ENCODE assay signal across 21 mouse cellular contexts in the genomic region with DNA sequence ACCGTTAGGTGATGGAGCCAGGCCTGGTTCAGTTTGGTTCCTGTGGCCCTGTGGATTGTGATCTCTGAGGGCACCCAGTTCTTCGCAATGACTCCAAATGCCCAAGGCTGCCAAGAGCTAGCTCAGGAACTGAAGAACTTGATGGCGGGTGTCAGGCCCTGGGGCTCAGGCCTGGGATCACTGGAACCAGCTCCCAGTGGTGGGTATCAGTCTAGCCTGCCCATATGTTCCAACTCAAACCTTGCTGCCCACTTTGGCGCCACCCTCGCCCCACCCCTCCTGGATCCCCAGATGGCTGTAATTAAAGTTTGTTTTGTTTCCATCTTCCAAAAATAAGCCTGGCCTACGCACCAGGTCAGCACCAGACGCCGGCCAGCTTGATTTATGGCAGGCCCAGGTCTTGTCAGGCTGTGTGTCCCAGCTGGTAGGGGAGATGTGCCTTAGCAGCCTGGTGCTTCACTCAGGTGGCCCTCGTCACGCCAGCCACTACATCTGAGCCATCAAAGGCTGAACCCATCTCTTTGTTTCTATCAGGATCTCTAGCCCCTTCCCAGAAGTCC. TPM values are rescaled to one million over a fixed set of nuclear protein-coding genes. Genes with fewer than 3 reads are reported as not detected.
A peak's percentile ranks its signal among the peaks of the same experiment; 100 is the strongest.
DNase-seq lines count a peak whose midpoint lies in the region; ATAC-seq lines count a peak whose summit lies in the region.
"Had no signal": no experiment of that assay in that cellular context is flagged by ENCODE, and none has a peak within 500 bp of the region (broad histone marks: within the 10 kb centered on the region; RNA-seq: fewer than 3 reads in every experiment).

No protein-coding gene starts in this region.

- no peak overlapping the region for H3K4me3 ChIP-seq in hindbrain, embryonic 10.5 days
- H3K4me3 ChIP-seq in hindbrain, embryonic 14.5 days (replicated peaks; ENCODE audit: low read length): no peak overlapping the region
- no peak overlapping the region for H3K4me3 ChIP-seq in embryonic facial prominence, embryonic 11.5 days (ENCODE audit: low read depth, low read length)
- H3K4me3 ChIP-seq: heart, embryonic 13.5 days; layer of hippocampus, adult 2 months; neural tube, embryonic 13.5 days had no signal

- no peak overlapping the region for H3K9ac ChIP-seq in hindbrain, embryonic 14.5 days
- H3K9ac ChIP-seq in embryonic facial prominence, embryonic 11.5 days (replicated peaks; ENCODE audit: low read length): 0 out of 2 replicates have a peak overlapping the region, but pooled peaks have one; percentile 6
- H3K9ac ChIP-seq: heart, embryonic 13.5 days; neural tube, embryonic 13.5 days had no signal

- peak overlapping the region; percentile 31; the same call in 1 of the 2 replicates for H3K27ac ChIP-seq in hindbrain, embryonic 10.5 days
- H3K27ac ChIP-seq in hindbrain, embryonic 14.5 days: no peak overlapping the region
- peak overlapping the region; percentile 73 for H3K27ac ChIP-seq in embryonic facial prominence, embryonic 11.5 days (replicated peaks; ENCODE audit: low read depth, low read length)
- H3K27ac ChIP-seq: heart, embryonic 13.5 days; layer of hippocampus, adult 2 months had no signal

- ATAC-seq in hindbrain, embryonic 14.5 days (ENCODE audit: low FRiP score): no peak
- ATAC-seq in embryonic facial prominence, embryonic 11.5 days (replicated peaks; ENCODE audit: insufficient number of reproducible peaks, low FRiP score, low TSS enrichment, low read depth): no peak
- ATAC-seq in granulocyte monocyte progenitor cell, adult 5-6 weeks (replicated peaks; ENCODE audit: poor library complexity, severe bottlenecking): no peak

- no peaks in the 10 kb centered on the region for H3K9me3 ChIP-seq in hindbrain, embryonic 10.5 days
- no peaks in the 10 kb centered on the region for H3K9me3 ChIP-seq in hindbrain, embryonic 14.5 days (ENCODE audit: control insufficient read depth, low read length)
- H3K9me3 ChIP-seq in embryonic facial prominence, embryonic 11.5 days (replicated peaks; ENCODE audit: control insufficient read depth, low read length): no peaks in the 10 kb centered on the region
- H3K9me3 ChIP-seq: G1E; heart, embryonic 13.5 days; neural tube, embryonic 13.5 days had no signal

- intact Hi-C loops in gastrocnemius, postnatal 36 days (cut with DNase I): no loop called here

- H3K36me3 ChIP-seq in hindbrain, embryonic 10.5 days: no peaks in the 10 kb centered on the region
- no peaks in the 10 kb centered on the region for H3K36me3 ChIP-seq in hindbrain, embryonic 14.5 days (replicated peaks; ENCODE audit: control insufficient read depth, insufficient read depth)
- H3K36me3 ChIP-seq in embryonic facial prominence, embryonic 11.5 days (replicated peaks; ENCODE audit: control insufficient read depth, insufficient read depth, low read depth, low read length): no peaks in the 10 kb centered on the region
- H3K36me3 ChIP-seq: G1E; heart, embryonic 13.5 days; neural tube, embryonic 13.5 days had no signal

- H3K4me2 ChIP-seq in hindbrain, embryonic 14.5 days (replicated peaks): no peak overlapping the region
- no peak overlapping the region for H3K4me2 ChIP-seq in embryonic facial prominence, embryonic 11.5 days (ENCODE audit: low read depth, low read length)
- H3K4me2 ChIP-seq: heart, embryonic 13.5 days; neural tube, embryonic 13.5 days had no signal

- WGBS in hindbrain, embryonic 10.5 days: 76% methylated on average over 10 of the region's 10 CpGs
- WGBS in hindbrain, embryonic 14.5 days: 72% methylated on average over 10 of the region's 10 CpGs
- WGBS in embryonic facial prominence, embryonic 11.5 days: 44% methylated on average over 10 of the region's 10 CpGs

- H3K27me3 ChIP-seq in hindbrain, embryonic 10.5 days (ENCODE audit: insufficient read depth, poor library complexity, severe bottlenecking): peaks cover 21% of the 10 kb centered on the region
- H3K27me3 ChIP-seq in hindbrain, embryonic 14.5 days (ENCODE audit: control insufficient read depth, insufficient read depth, low read length): peaks cover 15% of the 10 kb centered on the region
- H3K27me3 ChIP-seq in embryonic facial prominence, embryonic 11.5 days (ENCODE audit: control insufficient read depth, insufficient read depth, low read length): no peaks in the 10 kb centered on the region

- peaks cover 45% of the 10 kb centered on the region for H3K4me1 ChIP-seq in hindbrain, embryonic 10.5 days (replicated peaks)
- no peaks in the 10 kb centered on the region for H3K4me1 ChIP-seq in hindbrain, embryonic 14.5 days (replicated peaks; ENCODE audit: control insufficient read depth, insufficient read depth, low read length)
- peaks cover 8% of the 10 kb centered on the region; the same call in 1 of the 2 replicates for H3K4me1 ChIP-seq in embryonic facial prominence, embryonic 11.5 days (ENCODE audit: control insufficient read depth, insufficient read depth, low read length)
- H3K4me1 ChIP-seq: heart, embryonic 13.5 days had no signal

- DNase-seq in hindbrain, embryonic 10.5 days (ENCODE audit: low spot score): no peak
- DNase-seq in hindbrain, embryonic 14.5 days (ENCODE audit: low spot score): no peak
- peak; percentile 29 for DNase-seq in NIH3T3 (ENCODE audit: low read depth)
- DNase-seq in embryonic facial prominence, embryonic 11.5 days (ENCODE audit: low spot score): peak; percentile 52
- peak; percentile 23 to 39 for DNase-seq in gastrocnemius, postnatal 36 days
- DNase-seq in left cerebral cortex, adult 8-10 months (ENCODE audit: low spot score in 2 of 2): no peak
- DNase-seq in cerebellum, postnatal 14 days: no peak
- DNase-seq: adrenal gland, adult 8-10 months; cerebellum, adult 11 months; heart, adult 11 months; heart, postnatal 4 days; kidney, adult 18-20 months; lung, adult 2 months; lung, postnatal 36 days; thymus, postnatal 4 days had no signal

RNA-seq across cellular contexts. Expression of a gene that starts 6.1 kb away (rescaled TPM):
- polyA plus RNA-seq in hindbrain, embryonic 10.5 days (2016; fragmentation: Nextera tagmentation; extraction: Ambion mirVana): 8.4 and 8.6 TPM in 2 replicates
- polyA plus RNA-seq in hindbrain, embryonic 14.5 days (2014; fragmentation: Nextera tagmentation; extraction: Ambion mirVana): 4.9 and 6.1 TPM in 2 replicates
- polyA plus RNA-seq in embryonic facial prominence, embryonic 11.5 days (2014; fragmentation: Nextera tagmentation; extraction: Ambion mirVana): 0.84 and 1.2 TPM in 2 replicates
- 1 to 10 TPM in 1 of 2 experiments, under 1 TPM in 1; 0.41 to 1.0 TPM for total RNA-seq in gastrocnemius, postnatal 36 days (2021)
- 1 to 10 TPM; 5.7 to 7.5 (median 6.6) TPM for total RNA-seq in left cerebral cortex, adult 8-10 months (2022)
- not detected in 2 replicates for total RNA-seq in granulocyte monocyte progenitor cell, adult 5-6 weeks (2014; fragmentation: Nextera tagmentation)
- not detected in 2 replicates for total RNA-seq in granulocyte monocyte progenitor cell, adult 5-6 weeks (2017)
- total RNA-seq: G1E had no signal
- polyA plus RNA-seq: G1E had no signal

RNA-seq across cellular contexts. Expression of a gene that starts 47.4 kb away (rescaled TPM):
- 0.60 and 2.0 TPM in 2 replicates for polyA plus RNA-seq in hindbrain, embryonic 10.5 days (2016; fragmentation: Nextera tagmentation; extraction: Ambion mirVana)
- polyA plus RNA-seq in hindbrain, embryonic 14.5 days (2014; fragmentation: Nextera tagmentation; extraction: Ambion mirVana): 5.0 and 5.6 TPM in 2 replicates
- polyA plus RNA-seq in embryonic facial prominence, embryonic 11.5 days (2014; fragmentation: Nextera tagmentation; extraction: Ambion mirVana): 0.11 and 0.14 TPM in 2 replicates
- total RNA-seq in gastrocnemius, postnatal 36 days (2021): not detected
- total RNA-seq in left cerebral cortex, adult 8-10 months (2022): 1 to 10 TPM; 6.9 to 9.0 (median 7.4) TPM
- not detected in 2 replicates for total RNA-seq in granulocyte monocyte progenitor cell, adult 5-6 weeks (2014; fragmentation: Nextera tagmentation)
- total RNA-seq in granulocyte monocyte progenitor cell, adult 5-6 weeks (2017): not detected in 2 replicates
- total RNA-seq: heart, postnatal 4 days; liver, adult 2 months had no signal
- polyA plus RNA-seq: G1E; heart, embryonic 13.5 days; liver, adult 2 months had no signal

RNA-seq across cellular contexts. Expression of a gene that starts 56.7 kb away (rescaled TPM):
- polyA plus RNA-seq in hindbrain, embryonic 10.5 days (2016; fragmentation: Nextera tagmentation; extraction: Ambion mirVana): 47.3 and 71.6 TPM in 2 replicates
- 22.8 and 28.4 TPM in 2 replicates for polyA plus RNA-seq in hindbrain, embryonic 14.5 days (2014; fragmentation: Nextera tagmentation; extraction: Ambion mirVana)
- 83.5 and 84.3 TPM in 2 replicates for polyA plus RNA-seq in embryonic facial prominence, embryonic 11.5 days (2014; fragmentation: Nextera tagmentation; extraction: Ambion mirVana)
- total RNA-seq in gastrocnemius, postnatal 36 days (2021): 1 to 10 TPM; 3.2 to 4.5 TPM
- total RNA-seq in left cerebral cortex, adult 8-10 months (2022): 1 to 10 TPM; 8.2 to 9.7 (median 9.2) TPM
- not detected in 2 replicates for total RNA-seq in granulocyte monocyte progenitor cell, adult 5-6 weeks (2014; fragmentation: Nextera tagmentation)
- 0.30 TPM in 1 of 2 replicates, not detected in the other for total RNA-seq in granulocyte monocyte progenitor cell, adult 5-6 weeks (2017)
- polyA plus RNA-seq: G1E had no signal

Comparison
In these comparisons a context has a peak if more than half of its experiments do, and no peak if none do; other contexts are left out.
1. DNase-seq: peak in NIH3T3 (single experiment), embryonic facial prominence, embryonic 11.5 days (single experiment) and gastrocnemius, postnatal 36 days (2 of 2); none in hindbrain, embryonic 10.5 days (single experiment), hindbrain, embryonic 14.5 days (single experiment), left cerebral cortex, adult 8-10 months (0 of 2) and cerebellum, postnatal 14 days (0 of 2).
2. RNA of a gene that starts 47.4 kb away (total RNA-seq): 6.9 to 9.0 TPM in left cerebral cortex, adult 8-10 months; not detected in gastrocnemius, postnatal 36 days and not detected in granulocyte monocyte progenitor cell, adult 5-6 weeks; every median in the first group is over 4 times any median in the second.